Mouse (Mus musculus): Measurements from ENCODE around the gene Bcl2. TPM values are rescaled to one million over a fixed set of nuclear protein-coding genes. Genes with fewer than 3 reads are reported as not detected.

Bcl2 gene
- total and polyA plus RNA-seq, 2 experiments from 2014 or later, result 9.8 to 13.1 TPM

DNA sequence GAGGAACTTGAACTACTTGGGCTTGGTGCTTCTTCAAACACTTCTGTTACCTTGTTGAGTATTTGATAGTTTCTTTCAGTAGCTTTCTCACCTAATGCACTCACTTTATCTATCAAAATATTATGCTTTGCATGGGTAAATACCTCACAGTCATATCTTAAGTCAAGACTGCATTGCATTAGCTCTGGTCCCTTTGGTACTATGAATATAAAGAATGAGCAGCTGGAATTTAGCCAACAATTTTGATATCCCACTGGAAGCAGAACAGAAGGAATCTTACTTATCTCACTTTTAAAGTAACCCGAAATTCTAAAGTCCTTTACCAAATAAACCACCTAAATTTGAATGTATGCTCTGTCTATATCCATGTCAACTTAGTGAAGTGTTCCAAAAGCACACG lies 83.1 kb downstream of the Bcl2 start:
- no peak for TF ChIP-seq CTCF (IDR thresholded peaks at IDR 0.05; ENCODE audit: low read depth)
- no peaks in the 10 kb centered on the region for H3K36me3 ChIP-seq (ENCODE audit: insufficient read depth, low read length)
- H3K27ac ChIP-seq, result no peak overlapping the region; the same call in 1 of the 2 replicates
- H3K9ac ChIP-seq (replicated peaks; ENCODE audit: low read length), result no peak overlapping the region
- 51% methylated on average over 2 of the region's 2 CpGs for WGBS
- H3K27me3 ChIP-seq (ENCODE audit: insufficient read depth, low read length), result no peaks in the 10 kb centered on the region
- DNase-seq (ENCODE audit: low spot score) (no peak), ATAC-seq (no peak)
- H3K4me3 ChIP-seq (ENCODE audit: low read length), result no peak overlapping the region
- H3K4me1 ChIP-seq (ENCODE audit: insufficient read depth, low read length), result 0 out of 2 replicates have a peak, but pooled peaks cover 10% of the 10 kb centered on the region
- no peak overlapping the region for H3K4me2 ChIP-seq (ENCODE audit: low read depth, low read length)
- H3K9me3 ChIP-seq (ENCODE audit: low read length), result no peaks in the 10 kb centered on the region

DNA sequence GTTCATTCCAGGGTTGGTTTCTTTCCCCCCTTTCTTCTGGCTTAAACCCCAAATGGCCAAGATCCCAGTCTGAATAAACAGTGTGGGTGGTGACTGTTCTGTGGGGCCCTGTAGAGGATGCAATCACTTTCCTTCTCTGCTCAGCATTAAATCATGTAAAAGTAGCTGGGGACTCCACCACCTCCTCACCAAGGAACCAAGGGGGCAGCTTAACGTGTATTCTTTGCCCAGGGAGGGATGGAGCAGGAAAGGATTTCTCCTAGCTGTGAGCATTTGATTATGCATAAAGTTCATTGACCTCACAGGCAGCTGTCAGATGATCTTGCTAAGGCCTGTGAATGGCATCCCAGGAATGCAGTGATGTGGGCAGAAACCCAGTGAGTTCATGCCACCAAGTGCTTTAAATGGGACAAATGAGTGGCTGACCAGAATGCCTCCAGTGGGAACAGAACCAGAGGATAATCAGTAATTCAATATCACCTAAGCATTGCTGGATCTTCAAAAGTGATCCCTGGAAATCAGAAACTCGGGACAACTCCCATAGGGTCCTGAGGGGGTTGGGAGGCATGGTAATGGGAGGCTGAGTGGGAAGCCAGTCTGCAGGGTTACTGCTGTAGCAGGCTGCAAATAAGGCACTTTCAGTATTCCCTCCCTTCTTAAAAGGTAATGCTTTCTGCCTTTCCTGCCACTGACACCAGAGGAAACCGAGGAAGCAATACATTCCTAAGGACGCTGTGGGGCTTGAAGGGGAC lies 84.0 kb downstream of the Bcl2 start:
- peak overlapping the region; percentile 60; the same call in 1 of the 2 replicates for H3K27ac ChIP-seq
- 23% methylated on average over 4 of the region's 4 CpGs for WGBS
- no peaks in the 10 kb centered on the region for H3K36me3 ChIP-seq (ENCODE audit: insufficient read depth, low read length)
- no peak overlapping the region for H3K4me3 ChIP-seq (ENCODE audit: low read length)
- peak; percentile 46 for DNase-seq (ENCODE audit: low spot score)
- no peak overlapping the region for H3K9ac ChIP-seq (replicated peaks; ENCODE audit: low read length)
- no peak for TF ChIP-seq CTCF (IDR thresholded peaks at IDR 0.05; ENCODE audit: low read depth)
- 0 out of 2 replicates have a peak, but pooled peaks cover 10% of the 10 kb centered on the region for H3K4me1 ChIP-seq (ENCODE audit: insufficient read depth, low read length)
- H3K9me3 ChIP-seq (ENCODE audit: low read length), result no peaks in the 10 kb centered on the region
- H3K27me3 ChIP-seq (ENCODE audit: insufficient read depth, low read length), result no peaks in the 10 kb centered on the region
- no peak overlapping the region for H3K4me2 ChIP-seq (ENCODE audit: low read depth, low read length)
- peak; percentile 46; the same call in 1 of the 2 replicates for ATAC-seq

DNA sequence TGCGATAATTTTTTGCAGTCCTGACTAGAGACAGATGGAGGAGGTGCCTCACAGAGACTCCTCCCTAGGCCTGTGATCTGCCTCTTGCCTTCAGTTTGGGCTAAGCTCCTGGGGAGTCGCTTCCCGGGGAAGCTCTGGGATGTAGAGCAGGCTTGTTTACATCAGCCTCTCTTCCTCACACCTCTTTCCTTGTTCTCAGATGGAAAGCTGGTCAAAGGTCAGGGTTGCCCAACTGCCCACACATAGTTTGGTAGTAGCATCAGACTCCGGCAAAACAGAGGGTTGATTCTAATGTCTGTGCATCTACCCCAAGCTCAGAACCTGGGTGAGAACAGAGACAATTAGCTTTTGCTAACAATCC lies 84.6 kb downstream of the Bcl2 start:
- no peak for TF ChIP-seq CTCF (IDR thresholded peaks at IDR 0.05; ENCODE audit: low read depth)
- Histone ChIP-seq H3K36me3 (ENCODE audit: insufficient read depth, low read length) (no peaks in the 10 kb centered on the region), H3K27ac (peak overlapping the region; percentile 67), H3K27me3 (ENCODE audit: insufficient read depth, low read length) (no peaks in the 10 kb centered on the region), H3K4me2 (ENCODE audit: low read depth, low read length) (no peak overlapping the region), H3K4me3 (ENCODE audit: low read length) (no peak overlapping the region), H3K9me3 (ENCODE audit: low read length) (no peaks in the 10 kb centered on the region), H3K4me1 (ENCODE audit: insufficient read depth, low read length) (0 out of 2 replicates have a peak, but pooled peaks cover 10% of the 10 kb centered on the region), H3K9ac (replicated peaks; ENCODE audit: low read length) (no peak overlapping the region)
- DNase-seq (ENCODE audit: low spot score), result no peak
- WGBS, result 16% methylated on average over 4 of the region's 4 CpGs
- peak; percentile 50; the same call in 1 of the 2 replicates for ATAC-seq

DNA sequence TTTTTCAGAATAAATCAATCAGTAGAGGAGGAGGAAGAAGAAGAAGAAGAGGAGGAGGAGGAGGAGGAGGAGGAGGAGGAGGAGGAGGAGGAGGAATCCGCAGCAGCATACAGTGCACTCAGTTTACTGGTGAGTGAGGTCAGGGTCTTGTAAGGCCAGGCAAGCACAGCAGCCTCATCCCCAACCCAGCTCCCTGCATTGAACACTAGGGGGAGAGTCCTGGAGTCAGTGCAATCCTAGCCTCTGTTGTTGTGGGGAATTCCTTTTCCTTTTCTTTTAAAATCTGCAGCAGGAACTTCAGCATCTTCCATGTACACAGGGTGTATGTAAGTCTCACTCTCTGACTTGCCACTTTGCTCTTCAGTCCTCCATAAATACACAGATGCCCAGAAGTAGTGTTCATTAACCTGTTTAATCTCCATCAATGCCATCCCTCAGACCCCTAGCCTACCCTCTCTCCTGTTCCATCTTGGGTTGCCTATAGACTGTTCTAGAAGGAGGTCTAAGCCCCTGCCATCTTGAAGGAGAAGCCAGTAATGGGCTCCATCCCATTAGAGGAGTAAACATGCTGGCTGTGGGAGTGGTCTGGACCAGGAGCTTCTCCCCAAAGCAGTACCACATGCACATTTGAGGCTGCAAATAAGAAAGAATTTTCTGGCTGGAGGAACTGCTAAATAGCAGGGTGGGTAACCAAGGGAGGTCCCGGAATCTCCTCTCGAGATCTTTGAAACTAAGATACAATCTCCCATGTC lies 85.2 kb downstream of the Bcl2 start:
- Histone ChIP-seq H3K4me2 (ENCODE audit: low read depth, low read length) (no peak overlapping the region), H3K36me3 (ENCODE audit: insufficient read depth, low read length) (no peaks in the 10 kb centered on the region), H3K4me3 (ENCODE audit: low read length) (no peak overlapping the region), H3K27me3 (ENCODE audit: insufficient read depth, low read length) (no peaks in the 10 kb centered on the region), H3K4me1 (ENCODE audit: insufficient read depth, low read length) (0 out of 2 replicates have a peak, but pooled peaks cover 10% of the 10 kb centered on the region), H3K9me3 (ENCODE audit: low read length) (no peaks in the 10 kb centered on the region), H3K9ac (replicated peaks; ENCODE audit: low read length) (no peak overlapping the region), H3K27ac (peak overlapping the region; percentile 67)
- DNase-seq (ENCODE audit: low spot score) (peak; percentile 57), ATAC-seq (peak; percentile 78)
- WGBS, result 36% methylated on average over 3 of the region's 3 CpGs
- peak; percentile 76 for TF ChIP-seq CTCF (IDR thresholded peaks at IDR 0.05; ENCODE audit: low read depth)

DNA sequence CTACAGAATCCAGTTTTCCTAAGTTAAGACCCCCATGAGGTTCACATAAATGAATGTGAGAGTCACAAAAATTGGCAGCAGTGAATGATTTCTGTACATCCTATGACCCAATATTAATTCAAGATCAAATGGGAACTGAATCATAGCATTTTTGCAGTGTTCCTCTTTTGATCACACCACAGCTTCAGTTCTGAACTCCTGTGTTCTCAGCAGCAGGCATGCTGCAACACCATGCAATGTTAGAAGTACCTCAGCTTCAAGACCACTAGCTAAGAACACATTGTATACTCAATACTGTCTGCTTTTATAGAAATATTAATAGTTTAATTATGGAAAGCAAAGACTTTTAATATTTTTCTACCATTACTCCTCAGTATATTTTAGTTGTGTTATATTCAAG lies 85.8 kb downstream of the Bcl2 start:
- DNase-seq (ENCODE audit: low spot score) (no peak), ATAC-seq (no peak)
- Histone ChIP-seq H3K4me2 (ENCODE audit: low read depth, low read length) (no peak overlapping the region), H3K36me3 (ENCODE audit: insufficient read depth, low read length) (no peaks in the 10 kb centered on the region), H3K4me3 (ENCODE audit: low read length) (no peak overlapping the region), H3K9me3 (ENCODE audit: low read length) (no peaks in the 10 kb centered on the region), H3K4me1 (ENCODE audit: insufficient read depth, low read length) (0 out of 2 replicates have a peak, but pooled peaks cover 10% of the 10 kb centered on the region), H3K27me3 (ENCODE audit: insufficient read depth, low read length) (no peaks in the 10 kb centered on the region), H3K9ac (replicated peaks; ENCODE audit: low read length) (no peak overlapping the region), H3K27ac (no peak overlapping the region)
- TF ChIP-seq CTCF (IDR thresholded peaks at IDR 0.05; ENCODE audit: low read depth), result no peak

DNA sequence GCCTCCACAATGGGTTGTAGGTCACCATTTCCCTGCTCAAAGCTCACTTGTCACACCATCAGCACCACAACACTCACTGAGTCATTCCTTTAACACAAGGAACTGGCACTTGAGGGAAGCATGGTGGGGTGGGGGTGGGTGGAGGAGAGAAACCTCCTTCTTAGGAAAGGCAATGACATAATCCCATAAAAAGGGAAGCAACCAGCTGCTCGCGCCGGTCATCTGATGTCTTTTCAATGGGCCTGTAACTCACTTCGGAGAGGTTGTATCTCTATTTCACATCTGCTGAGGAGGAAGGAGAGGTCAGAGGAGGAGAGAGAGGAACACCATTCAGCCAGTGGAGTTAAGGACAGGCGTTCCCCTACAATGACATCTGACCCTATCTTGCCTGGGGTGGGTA lies 86.8 kb downstream of the Bcl2 start:
- ATAC-seq (no peak), DNase-seq (ENCODE audit: low spot score) (no peak)
- TF ChIP-seq CTCF (IDR thresholded peaks at IDR 0.05; ENCODE audit: low read depth), result no peak
- Histone ChIP-seq H3K4me2 (ENCODE audit: low read depth, low read length) (no peak overlapping the region), H3K27ac (no peak overlapping the region), H3K4me1 (ENCODE audit: insufficient read depth, low read length) (0 out of 2 replicates have a peak, but pooled peaks cover 10% of the 10 kb centered on the region), H3K9ac (replicated peaks; ENCODE audit: low read length) (no peak overlapping the region), H3K4me3 (ENCODE audit: low read length) (no peak overlapping the region), H3K36me3 (ENCODE audit: insufficient read depth, low read length) (no peaks in the 10 kb centered on the region), H3K9me3 (ENCODE audit: low read length) (no peaks in the 10 kb centered on the region), H3K27me3 (ENCODE audit: insufficient read depth, low read length) (no peaks in the 10 kb centered on the region)
- WGBS, result 77% methylated on average over 5 of the region's 5 CpGs

All from hindbrain, postnatal 0 days (tissue).